Mouse (Mus musculus) spleen, adult 2 months (tissue): ENCODE measurements around the gene C2cd3. TPM values are rescaled to one million over a fixed set of nuclear protein-coding genes. Genes with fewer than 3 reads are reported as not detected.

Experiments
- DNase-seq, 2 experiments: peaks; one replicate each; pipeline versions ENCODE4 v3.0.0 to v3.0.0-alpha.2; 2012 to 2021; ENCODE audit warnings: low spot score in 2 of 2, low read depth in 1 of 2
- H3K27ac ChIP-seq: fragments of 200-500 bp; 2 replicates; pipeline ENCODE4 v1.5.1; 2012; ENCODE audit warnings: low read length, inconsistent platforms; ENCODE audit not compliant: insufficient read depth
- H3K27me3 ChIP-seq: fragments of 200-500 bp; 2 replicates; pipeline ENCODE4 v1.6.1; 2012; ENCODE audit warnings: mild to moderate bottlenecking, moderate library complexity, low read length, inconsistent platforms; ENCODE audit not compliant: control insufficient read depth, insufficient read depth
- H3K36me3 ChIP-seq: fragments of 200-500 bp; 2 replicates; pipeline ENCODE4 v1.6.1; 2012; ENCODE audit warnings: mild to moderate bottlenecking, low read length, inconsistent platforms; ENCODE audit not compliant: control insufficient read depth, insufficient read depth
- H3K4me1 ChIP-seq: fragments of 200-500 bp; 2 replicates; pipeline ENCODE4 v1.6.1; 2011; ENCODE audit warnings: inconsistent platforms; ENCODE audit not compliant: control insufficient read depth, insufficient read depth, insufficient read length
- H3K4me3 ChIP-seq: fragments of 200-500 bp; 2 replicates; pipeline ENCODE4 v1.5.1; 2011; ENCODE audit warnings: mild to moderate bottlenecking, inconsistent platforms; ENCODE audit not compliant: insufficient read depth, insufficient read length; ENCODE audit errors: extremely low read depth
- CTCF ChIP-seq: fragments of 200-500 bp; IDR thresholded peaks from 2 replicates; pipeline ENCODE4 v1.5.1; 2011; ENCODE audit warnings: mild to moderate bottlenecking, inconsistent platforms; ENCODE audit not compliant: insufficient read depth, insufficient read length, insufficient replicate concordance; ENCODE audit errors: extremely low read depth
- POLR2A ChIP-seq: fragments of 200-500 bp; IDR thresholded peaks from 2 replicates; pipeline ENCODE4 v1.6.1; 2011; ENCODE audit warnings: low read depth, low read length, inconsistent platforms
- WGBS: fragments of 180-500 bp; shearing (Covaris S2); methylation state at CpG from one replicate; pipeline ENCODE4 v1.1.7; 2018; 5-methylcytosine and 5-hydroxymethylcytosine counted together
- polyA plus RNA-seq: library from polyadenylated mRNA; depleted of rRNA; stranded (reverse); fragments of >200 nt; gene quantifications from 2 replicates; pipeline ENCODE4 v1.2.3, GENCODE M21; 2012

C2cd3 gene
- polyA plus RNA-seq, 1 experiment: 24.1 TPM

GRCm38 (mm10) chr7:100461621-100462151 lies 89.7 kb downstream of the C2cd3 start:
- Histone ChIP-seq H3K27ac (peak overlapping the region; percentile 49), H3K4me3 (no peak overlapping the region), H3K36me3 (peaks cover 7% of the 10 kb centered on the region), H3K4me1 (no peaks in the 10 kb centered on the region; the same call in 1 of the 2 replicates), H3K27me3 (no peaks in the 10 kb centered on the region)
- no peak for DNase-seq
- TF ChIP-seq CTCF (no peak), POLR2A (no peak)
- 25% methylated on average over 6 of the region's 6 CpGs for WGBS

- TF ChIP-seq CTCF (no peak), POLR2A (no peak)
- no peaks in the 10 kb centered on the region; the same call in 1 of the 2 replicates for H3K4me1 ChIP-seq
- H3K27me3 ChIP-seq: no peaks in the 10 kb centered on the region
- WGBS: 85% methylated on average over 9 of the region's 9 CpGs
- no peak for DNase-seq
- H3K27ac ChIP-seq: peak overlapping the region; percentile 41; the same call in 1 of the 2 replicates
- no peak overlapping the region for H3K4me3 ChIP-seq
- peaks cover 7% of the 10 kb centered on the region for H3K36me3 ChIP-seq
These were observed 91.2 kb downstream of the C2cd3 start for GRCm38 (mm10) chr7:100463194-100463593.

- Histone ChIP-seq H3K4me1 (no peaks in the 10 kb centered on the region; the same call in 1 of the 2 replicates), H3K27ac (no peak overlapping the region), H3K27me3 (no peaks in the 10 kb centered on the region), H3K36me3 (peaks cover 7% of the 10 kb centered on the region), H3K4me3 (no peak overlapping the region)
- TF ChIP-seq POLR2A (no peak), CTCF (no peak)
- no peak for DNase-seq
- WGBS: 94% methylated on average over 10 of the region's 10 CpGs
These were observed 91.7 kb downstream of the C2cd3 start for GRCm38 (mm10) chr7:100463757-100464156.

- no peak for DNase-seq
- TF ChIP-seq POLR2A: no peak
- TF ChIP-seq CTCF: no peak
- Histone ChIP-seq H3K4me1 (no peaks in the 10 kb centered on the region; the same call in 1 of the 2 replicates), H3K27ac (no peak overlapping the region), H3K27me3 (no peaks in the 10 kb centered on the region), H3K36me3 (peaks cover 10% of the 10 kb centered on the region), H3K4me3 (no peak overlapping the region)
- 98% methylated on average over 7 of the region's 7 CpGs for WGBS
These were observed 92.2 kb downstream of the C2cd3 start for GRCm38 (mm10) chr7:100464248-100464647.

- peak overlapping the region; percentile 62; the same call in 1 of the 2 replicates for H3K27ac ChIP-seq
- H3K4me1 ChIP-seq: no peaks in the 10 kb centered on the region; the same call in 1 of the 2 replicates
- no peak overlapping the region for H3K4me3 ChIP-seq
- H3K27me3 ChIP-seq: no peaks in the 10 kb centered on the region
- DNase-seq: no peak
- 66% methylated on average over 4 of the region's 4 CpGs for WGBS
- TF ChIP-seq POLR2A (no peak), CTCF (no peak)
- H3K36me3 ChIP-seq: peaks cover 8% of the 10 kb centered on the region
These were observed 93.2 kb downstream of the C2cd3 start for GRCm38 (mm10) chr7:100465248-100465647.

- Histone ChIP-seq H3K4me3 (no peak overlapping the region), H3K27ac (peak overlapping the region; percentile 62; the same call in 1 of the 2 replicates), H3K36me3 (peaks cover 10% of the 10 kb centered on the region), H3K4me1 (no peaks in the 10 kb centered on the region; the same call in 1 of the 2 replicates), H3K27me3 (no peaks in the 10 kb centered on the region)
- DNase-seq: no peak
- 31% methylated on average over 5 of the region's 5 CpGs for WGBS
- TF ChIP-seq POLR2A (no peak), CTCF (no peak)
These were observed 93.8 kb downstream of the C2cd3 start for GRCm38 (mm10) chr7:100465656-100466309.
